26 mouse cellular contexts compared by ENCODE assay signal in the genomic region with DNA sequence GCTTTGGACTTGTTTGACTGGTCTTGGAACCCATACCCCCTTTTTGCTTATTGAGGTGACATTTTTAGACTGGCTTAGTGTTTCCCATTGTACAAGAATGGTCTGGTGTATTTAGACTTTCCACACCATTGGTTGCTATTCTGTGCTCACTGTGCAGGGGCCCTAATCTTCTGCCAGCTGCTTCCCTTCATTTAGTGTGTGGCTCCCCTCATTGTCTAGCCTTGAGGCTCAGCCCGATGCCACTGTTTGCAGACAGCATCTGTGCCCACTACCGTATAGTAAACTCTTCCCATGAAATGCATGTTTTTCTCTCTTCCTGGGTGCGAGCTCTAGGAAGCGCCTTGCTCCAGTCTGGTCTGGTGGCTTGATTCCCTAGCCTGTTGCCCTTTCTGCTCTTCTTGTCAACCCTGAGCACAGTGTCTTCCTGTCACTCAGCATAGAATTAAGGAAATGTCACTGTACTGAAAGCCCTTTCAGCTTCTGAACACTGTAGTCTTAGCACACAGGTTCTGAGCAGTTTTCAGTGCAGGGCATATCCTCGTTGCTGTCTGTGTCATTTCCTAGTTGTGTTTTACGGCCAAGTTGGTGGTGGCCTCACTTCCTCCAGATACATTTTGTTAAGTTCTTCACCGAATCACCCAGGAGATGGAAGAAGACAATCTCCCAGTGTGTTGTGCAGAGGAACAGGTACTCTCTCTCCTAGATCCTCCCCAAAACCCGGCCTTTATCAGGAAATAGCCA. TPM values are rescaled to one million over a fixed set of nuclear protein-coding genes. Genes with fewer than 3 reads are reported as not detected.
DNase-seq lines count a peak whose midpoint lies in the region; ATAC-seq and TF ChIP-seq lines count a peak whose summit lies in the region.
"Had no signal": no experiment of that assay in that cellular context is flagged by ENCODE, and none has a peak within 500 bp of the region (broad histone marks: within the 10 kb centered on the region; RNA-seq: fewer than 3 reads in every experiment).

No protein-coding gene starts in this region.

- H3K27ac ChIP-seq in liver, embryonic 16.5 days (ENCODE audit: low read length), result 0 out of 2 replicates have a peak overlapping the region, but pooled peaks have one; percentile 26
- H3K27ac ChIP-seq in neural tube, embryonic 13.5 days (replicated peaks), result no peak overlapping the region
- H3K27ac ChIP-seq in neural tube, embryonic 15.5 days (replicated peaks), result no peak overlapping the region
- H3K27ac ChIP-seq: embryonic facial prominence, embryonic 12.5 days; heart, embryonic 13.5 days; hindbrain, embryonic 12.5 days; liver, embryonic 15.5 days had no signal

- H3K4me2 ChIP-seq in liver, embryonic 16.5 days (ENCODE audit: low read depth, low read length), result no peak overlapping the region
- no peak overlapping the region for H3K4me2 ChIP-seq in neural tube, embryonic 13.5 days
- H3K4me2 ChIP-seq in neural tube, embryonic 15.5 days, result no peak overlapping the region
- H3K4me2 ChIP-seq: embryonic facial prominence, embryonic 12.5 days; heart, embryonic 13.5 days; hindbrain, embryonic 12.5 days; liver, embryonic 15.5 days had no signal

- H3K27me3 ChIP-seq in liver, embryonic 16.5 days (ENCODE audit: control insufficient read depth, insufficient read depth, low read depth, low read length), result no peaks in the 10 kb centered on the region
- H3K27me3 ChIP-seq in neural tube, embryonic 13.5 days, result no peaks in the 10 kb centered on the region
- H3K27me3 ChIP-seq in neural tube, embryonic 15.5 days (replicated peaks), result no peaks in the 10 kb centered on the region
- H3K27me3 ChIP-seq: CH12.LX; embryonic facial prominence, embryonic 12.5 days; heart, embryonic 13.5 days; hindbrain, embryonic 12.5 days; liver, embryonic 15.5 days had no signal

- no peak for TF ChIP-seq CTCF in lung, adult 2 months (IDR thresholded peaks at IDR 0.05; ENCODE audit: insufficient read depth, low read length)

- no peak overlapping the region for H3K9ac ChIP-seq in liver, embryonic 16.5 days (ENCODE audit: low read depth, low read length)
- no peak overlapping the region for H3K9ac ChIP-seq in neural tube, embryonic 13.5 days
- H3K9ac ChIP-seq in neural tube, embryonic 15.5 days (replicated peaks), result no peak overlapping the region
- H3K9ac ChIP-seq: embryonic facial prominence, embryonic 12.5 days; heart, embryonic 13.5 days; hindbrain, embryonic 12.5 days; liver, embryonic 15.5 days had no signal

- H3K36me3 ChIP-seq in liver, embryonic 16.5 days (ENCODE audit: control insufficient read depth, insufficient read depth), result no peaks in the 10 kb centered on the region
- no peaks in the 10 kb centered on the region for H3K36me3 ChIP-seq in neural tube, embryonic 13.5 days
- no peaks in the 10 kb centered on the region for H3K36me3 ChIP-seq in neural tube, embryonic 15.5 days
- H3K36me3 ChIP-seq: embryonic facial prominence, embryonic 12.5 days; G1E; heart, embryonic 13.5 days; hindbrain, embryonic 12.5 days; liver, embryonic 15.5 days had no signal

- TF ChIP-seq POLR2A in lung, adult 2 months (IDR thresholded peaks at IDR 0.05; ENCODE audit: borderline replicate concordance, extremely low read depth, low read depth, low read length), result no peak

- no peaks in the 10 kb centered on the region for H3K4me1 ChIP-seq in liver, embryonic 16.5 days (ENCODE audit: control insufficient read depth, low read depth, low read length)
- H3K4me1 ChIP-seq in neural tube, embryonic 13.5 days (replicated peaks), result no peaks in the 10 kb centered on the region
- no peaks in the 10 kb centered on the region for H3K4me1 ChIP-seq in neural tube, embryonic 15.5 days
- peaks cover 4% of the 10 kb centered on the region for H3K4me1 ChIP-seq in lung, adult 2 months (ENCODE audit: control insufficient read depth, insufficient read depth, low read length)
- H3K4me1 ChIP-seq: embryonic facial prominence, embryonic 12.5 days; heart, embryonic 13.5 days; hindbrain, embryonic 12.5 days; liver, embryonic 15.5 days had no signal

- ATAC-seq in liver, embryonic 16.5 days (ENCODE audit: low read depth), result no peak
- peak; percentile 43; the same call in 1 of the 2 replicates for ATAC-seq in neural tube, embryonic 13.5 days (ENCODE audit: low read depth)
- ATAC-seq in neural tube, embryonic 15.5 days (ENCODE audit: low FRiP score), result no peak
- peak; percentile 33 for ATAC-seq in granulocyte monocyte progenitor cell, adult 5-6 weeks (replicated peaks; ENCODE audit: poor library complexity, severe bottlenecking)
- ATAC-seq: inflammation-experienced regulatory T-cells, adult 6 months; Patski had no signal

- DNase-seq in liver, result no peak
- DNase-seq in lung, adult 2 months, result no peak
- DNase-seq in left cerebral cortex, adult 18-20 months (ENCODE audit: low spot score in 2 of 2), result no peak
- DNase-seq: adrenal gland, postnatal 36 days; B cell, adult 2 months; cerebellum, adult 18-20 months; cerebellum, postnatal 14 days; heart, adult 18-20 months; heart, postnatal 14 days; kidney, adult 18-20 months; kidney, postnatal 4 days; lung, postnatal 14 days; right cerebral cortex, postnatal 14 days; spleen, adult 18-20 months had no signal

- WGBS in liver, embryonic 16.5 days (ENCODE audit: insufficient replicate concordance), result 35% methylated on average over 8 of the region's 8 CpGs
- 74% methylated on average over 8 of the region's 8 CpGs for WGBS in neural tube, embryonic 13.5 days
- 68% methylated on average over 8 of the region's 8 CpGs for WGBS in neural tube, embryonic 15.5 days
- WGBS in lung, adult 2 months, result 56% methylated on average over 8 of the region's 8 CpGs

- no peaks in the 10 kb centered on the region for H3K9me3 ChIP-seq in liver, embryonic 16.5 days (replicated peaks; ENCODE audit: control insufficient read depth, low read length)
- H3K9me3 ChIP-seq in neural tube, embryonic 13.5 days, result no peaks in the 10 kb centered on the region
- no peaks in the 10 kb centered on the region for H3K9me3 ChIP-seq in neural tube, embryonic 15.5 days (replicated peaks)
- H3K9me3 ChIP-seq: embryonic facial prominence, embryonic 12.5 days; G1E; heart, embryonic 13.5 days; hindbrain, embryonic 12.5 days; liver, embryonic 15.5 days had no signal

- H3K4me3 ChIP-seq in liver, embryonic 16.5 days (ENCODE audit: low read depth, low read length), result no peak overlapping the region
- H3K4me3 ChIP-seq in neural tube, embryonic 13.5 days, result no peak overlapping the region
- no peak overlapping the region for H3K4me3 ChIP-seq in neural tube, embryonic 15.5 days (replicated peaks)
- H3K4me3 ChIP-seq in lung, adult 2 months (replicated peaks; ENCODE audit: extremely low read depth, low read depth, low read length), result no peak overlapping the region
- H3K4me3 ChIP-seq: embryonic facial prominence, embryonic 12.5 days; heart, embryonic 13.5 days; hindbrain, embryonic 12.5 days; liver, embryonic 15.5 days had no signal

RNA-seq across cellular contexts. Expression of a gene that starts 24.2 kb away (rescaled TPM):
- 0.61 and 0.78 TPM in 2 replicates for polyA plus RNA-seq in liver, embryonic 16.5 days (2015; fragmentation: Nextera tagmentation; extraction: Ambion mirVana)
- 2.3 and 3.0 TPM in 2 replicates for polyA plus RNA-seq in neural tube, embryonic 13.5 days (2015; fragmentation: Nextera tagmentation; extraction: Ambion mirVana)
- polyA plus RNA-seq in neural tube, embryonic 15.5 days (2015; fragmentation: Nextera tagmentation; extraction: Ambion mirVana), result 1.3 and 1.6 TPM in 2 replicates
- 0.19 and 4.2 TPM in 2 replicates for total RNA-seq in granulocyte monocyte progenitor cell, adult 5-6 weeks (2014; fragmentation: Nextera tagmentation)
- total RNA-seq in granulocyte monocyte progenitor cell, adult 5-6 weeks (2017), result 0.34 and 2.4 TPM in 2 replicates
- 24.6 and 25.0 TPM in 2 replicates for polyA plus RNA-seq in lung, adult 2 months (2012; rRNA removed)
- total RNA-seq in left cerebral cortex, adult 18-20 months (2021), result 1 to 10 TPM; 2.8 to 3.7 TPM
- polyA plus RNA-seq: G1E had no signal

RNA-seq across cellular contexts. Expression of a gene that starts 53.0 kb away (rescaled TPM):
- 4.2 and 4.4 TPM in 2 replicates for polyA plus RNA-seq in liver, embryonic 16.5 days (2015; fragmentation: Nextera tagmentation; extraction: Ambion mirVana)
- polyA plus RNA-seq in neural tube, embryonic 13.5 days (2015; fragmentation: Nextera tagmentation; extraction: Ambion mirVana), result 13.3 and 15.0 TPM in 2 replicates
- 12.8 and 13.2 TPM in 2 replicates for polyA plus RNA-seq in neural tube, embryonic 15.5 days (2015; fragmentation: Nextera tagmentation; extraction: Ambion mirVana)
- total RNA-seq in granulocyte monocyte progenitor cell, adult 5-6 weeks (2014; fragmentation: Nextera tagmentation), result 8.7 and 11.1 TPM in 2 replicates
- total RNA-seq in granulocyte monocyte progenitor cell, adult 5-6 weeks (2017), result 14.5 and 14.8 TPM in 2 replicates
- 5.4 and 7.2 TPM in 2 replicates for polyA plus RNA-seq in lung, adult 2 months (2012; rRNA removed)
- 10 to 100 TPM; 25.7 to 27.0 TPM for total RNA-seq in left cerebral cortex, adult 18-20 months (2021)

RNA-seq across cellular contexts. Expression of a gene that starts 53.0 kb away (rescaled TPM):
- 0.81 and 0.90 TPM in 2 replicates for polyA plus RNA-seq in liver, embryonic 16.5 days (2015; fragmentation: Nextera tagmentation; extraction: Ambion mirVana)
- polyA plus RNA-seq in neural tube, embryonic 13.5 days (2015; fragmentation: Nextera tagmentation; extraction: Ambion mirVana), result 11.2 and 11.5 TPM in 2 replicates
- 9.4 and 10.8 TPM in 2 replicates for polyA plus RNA-seq in neural tube, embryonic 15.5 days (2015; fragmentation: Nextera tagmentation; extraction: Ambion mirVana)
- total RNA-seq in granulocyte monocyte progenitor cell, adult 5-6 weeks (2014; fragmentation: Nextera tagmentation), result 2.3 and 2.8 TPM in 2 replicates
- total RNA-seq in granulocyte monocyte progenitor cell, adult 5-6 weeks (2017), result 1.2 and 1.4 TPM in 2 replicates
- 1.4 and 2.0 TPM in 2 replicates for polyA plus RNA-seq in lung, adult 2 months (2012; rRNA removed)
- total RNA-seq in left cerebral cortex, adult 18-20 months (2021), result 10 to 100 TPM; 11.6 to 11.9 TPM

Comparison
In these comparisons a context has a peak if more than half of its experiments do, and no peak if none do; other contexts are left out.
1. ATAC-seq: peak in neural tube, embryonic 13.5 days (single experiment) and granulocyte monocyte progenitor cell, adult 5-6 weeks (single experiment); none in liver, embryonic 16.5 days (single experiment) and neural tube, embryonic 15.5 days (single experiment).